Mouse (Mus musculus) heart, postnatal 0 days (tissue): ENCODE measurements around the gene Arid4a. TPM values are rescaled to one million over a fixed set of nuclear protein-coding genes. Genes with fewer than 3 reads are reported as not detected.
A peak's percentile ranks its signal among the peaks of the same experiment; 100 is the strongest.
"Not testable (repeated sequence)": the region's sequence is repeated elsewhere in the genome, so short reads cannot be mapped to it uniquely, and the experiment has no call there.

Experiments used
- ATAC-seq: fragments of 200-750 bp; cut with Nextera tagmentation; 2 replicates; pipeline ENCODE4 v1.8.0; 2017; ENCODE audit warnings: low read depth, moderate number of reproducible peaks, moderate library complexity; ENCODE audit not compliant: insufficient read depth
- DNase-seq: peaks from one replicate; pipeline ENCODE4 v3.0.0-alpha.2; 2016; ENCODE audit warnings: low spot score
- H3K27ac ChIP-seq: fragments of 300-500 bp; sonication (generic); 2 replicates; pipeline ENCODE4 v1.5.1; 2014; ENCODE audit warnings: low read depth, mild to moderate bottlenecking
- H3K27me3 ChIP-seq: fragments of 300-500 bp; sonication (generic); 2 replicates; pipeline ENCODE4 v1.6.1; 2014; ENCODE audit warnings: low read length, mixed read lengths; ENCODE audit not compliant: control insufficient read depth, insufficient read depth
- H3K36me3 ChIP-seq: fragments of 300-500 bp; sonication (generic); replicated peaks from 2 replicates; pipeline ENCODE4 v1.6.1; 2014; ENCODE audit warnings: low read length, mixed read lengths; ENCODE audit not compliant: control insufficient read depth, insufficient read depth
- H3K4me1 ChIP-seq: fragments of 300-500 bp; sonication (generic); 2 replicates; pipeline ENCODE4 v1.6.1; 2014; ENCODE audit warnings: antibody characterized with exemption; ENCODE audit not compliant: control insufficient read depth, insufficient read depth
- H3K4me2 ChIP-seq: fragments of 300-500 bp; sonication (generic); 2 replicates; pipeline ENCODE4 v1.6.1; 2014; ENCODE audit warnings: low read depth, mild to moderate bottlenecking, low read length, moderate library complexity
- H3K4me3 ChIP-seq: fragments of 300-500 bp; sonication (generic); 2 replicates; pipeline ENCODE4 v1.5.1; 2014; ENCODE audit warnings: low read depth, low read length
- H3K9ac ChIP-seq: fragments of 300-500 bp; sonication (generic); replicated peaks from 2 replicates; pipeline ENCODE4 v1.6.1; 2014; ENCODE audit warnings: low read depth, low read length, mixed read lengths
- H3K9me3 ChIP-seq: fragments of 300-500 bp; sonication (generic); replicated peaks from 2 replicates; pipeline ENCODE4 v1.6.1; 2016; ENCODE audit warnings: low read length; ENCODE audit not compliant: control insufficient read depth
- CTCF ChIP-seq: IDR thresholded peaks from 2 replicates; pipeline ENCODE4 v1.5.1; 2016; ENCODE audit warnings: antibody characterized with exemption, control low read depth, low read depth
- EP300 ChIP-seq: IDR thresholded peaks from 2 replicates; pipeline ENCODE4 v1.6.1; 2016; ENCODE audit warnings: antibody characterized with exemption, low read depth
- WGBS: fragments of 180-500 bp; shearing (Covaris S2); extraction: QIAGEN DNeasy Blood & Tissue Kit; methylation state at CpG from one replicate; pipeline ENCODE4 v1.1.7; 2014; 5-methylcytosine and 5-hydroxymethylcytosine counted together
- polyA plus RNA-seq: library from polyadenylated mRNA; unstranded; fragments of >200 nt; fragmentation: Nextera tagmentation; extraction: Ambion mirVana; gene quantifications from 2 replicates; pipeline ENCODE4 v1.2.1, GENCODE M21; 2015
- total RNA-seq: library from RNA; depleted of rRNA; stranded (reverse); fragments of >200 nt; gene quantifications from 2 replicates; pipeline ENCODE4 v1.2.3, GENCODE M21; 2014; ENCODE audit warnings: low replicate concordance

Gene Arid4a
- total and polyA plus RNA-seq, 2 experiments from 2014 or later, result 6.9 to 18.1 TPM

DNA sequence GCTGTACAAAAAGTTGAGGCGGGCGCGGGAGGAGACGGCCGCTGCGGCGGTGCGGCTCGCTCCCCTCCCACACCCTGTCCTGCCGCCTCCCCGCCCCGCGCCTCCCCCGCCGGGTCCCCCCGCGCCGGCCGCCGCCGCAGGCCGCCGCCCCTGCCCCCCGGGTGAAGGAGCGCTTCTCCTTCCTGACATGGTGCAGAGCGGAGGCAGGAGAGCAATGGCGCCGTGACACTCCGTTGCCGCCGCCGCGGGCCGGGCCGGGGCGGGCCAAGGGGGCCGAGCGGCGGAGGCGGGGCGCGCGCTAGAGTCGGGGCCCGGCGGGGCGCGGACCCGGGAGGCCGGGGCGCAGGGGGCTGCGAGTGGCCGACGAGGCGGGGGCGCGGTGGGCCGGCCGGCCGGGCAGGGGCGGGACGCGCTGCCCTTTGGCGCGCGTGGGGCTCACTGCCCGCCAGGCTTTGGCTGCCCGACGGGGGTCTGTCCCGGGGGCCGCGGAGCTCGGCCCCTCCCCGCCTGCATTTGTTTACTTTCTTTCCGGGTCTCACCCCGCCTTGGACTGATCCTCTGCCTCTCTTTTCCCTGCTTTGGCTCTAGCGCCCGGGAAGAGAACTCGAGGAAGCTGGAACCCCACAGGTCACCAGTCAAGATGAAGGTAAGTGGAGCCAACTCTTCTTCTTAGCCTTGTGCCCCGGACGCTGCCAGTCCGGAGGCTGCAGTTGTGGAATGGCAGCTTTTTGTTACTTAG, 882 bp downstream of the Arid4a start:
- WGBS, result 1% methylated on average over 46 of the region's 82 CpGs
- H3K9ac ChIP-seq, result peak overlapping the region; percentile 89
- DNase-seq, result peak; percentile 28
- no peaks in the 10 kb centered on the region for H3K9me3 ChIP-seq
- peak overlapping the region; percentile 92 for H3K27ac ChIP-seq
- peaks cover 43% of the 10 kb centered on the region for H3K36me3 ChIP-seq
- peak overlapping the region; percentile 81 for H3K4me3 ChIP-seq
- peak overlapping the region; percentile 65 for H3K4me2 ChIP-seq
- peaks cover 22% of the 10 kb centered on the region for H3K4me1 ChIP-seq
- peak; percentile 7 for ATAC-seq
- no peaks in the 10 kb centered on the region for H3K27me3 ChIP-seq
- TF ChIP-seq CTCF, result no peak
- TF ChIP-seq EP300, result no peak

GRCm38 (mm10) chr12:71017242-71017571, 1.4 kb downstream of the Arid4a start:
- WGBS, result 4% methylated on average over 5 of the region's 5 CpGs
- Histone ChIP-seq H3K4me3 (peak overlapping the region; percentile 81), H3K4me1 (peaks cover 17% of the 10 kb centered on the region), H3K9ac (peak overlapping the region; percentile 89), H3K27ac (peak overlapping the region; percentile 92), H3K9me3 (no peaks in the 10 kb centered on the region), H3K27me3 (no peaks in the 10 kb centered on the region), H3K4me2 (peak overlapping the region; percentile 65), H3K36me3 (peaks cover 44% of the 10 kb centered on the region)
- TF ChIP-seq CTCF (no peak), EP300 (no peak)
- DNase-seq, result no peak
- no peak for ATAC-seq

- H3K9ac ChIP-seq, result no peak overlapping the region
- peaks cover 46% of the 10 kb centered on the region for H3K36me3 ChIP-seq
- ATAC-seq (no peak), DNase-seq (no peak)
- no peaks in the 10 kb centered on the region for H3K27me3 ChIP-seq
- TF ChIP-seq CTCF, result no peak
- TF ChIP-seq EP300, result no peak
- H3K4me3 ChIP-seq, result 0 out of 2 replicates have a peak overlapping the region, but pooled peaks have one; percentile 81
- WGBS, result 73% methylated on average over 10 of the region's 10 CpGs
- H3K4me1 ChIP-seq, result peaks cover 12% of the 10 kb centered on the region
- H3K4me2 ChIP-seq, result peak overlapping the region; percentile 65; the same call in 1 of the 2 replicates
- no peaks in the 10 kb centered on the region for H3K9me3 ChIP-seq
- H3K27ac ChIP-seq, result no peak overlapping the region
Observed at GRCm38 (mm10) chr12:71017827-71018226, 2.0 kb downstream of the Arid4a start.

GRCm38 (mm10) chr12:71019211-71019610, 3.4 kb downstream of the Arid4a start:
- Histone ChIP-seq H3K27me3 (no peaks in the 10 kb centered on the region), H3K4me2 (no peak overlapping the region), H3K9me3 (no peaks in the 10 kb centered on the region), H3K4me3 (no peak overlapping the region), H3K9ac (no peak overlapping the region), H3K4me1 (peaks cover 2% of the 10 kb centered on the region), H3K27ac (no peak overlapping the region), H3K36me3 (peaks cover 52% of the 10 kb centered on the region)
- DNase-seq (no peak), ATAC-seq (no peak)
- TF ChIP-seq CTCF (no peak), EP300 (no peak)
- WGBS, result 88% methylated on average over 8 of the region's 8 CpGs

- ATAC-seq (no peak), DNase-seq (no peak)
- H3K4me1 ChIP-seq, result no peaks in the 10 kb centered on the region
- no peak for TF ChIP-seq EP300
- H3K27ac ChIP-seq, result no peak overlapping the region
- 95% methylated on average over 10 of the region's 10 CpGs for WGBS
- no peaks in the 10 kb centered on the region for H3K27me3 ChIP-seq
- no peak overlapping the region for H3K4me2 ChIP-seq
- peaks cover 90% of the 10 kb centered on the region for H3K36me3 ChIP-seq
- no peak overlapping the region for H3K4me3 ChIP-seq
- no peaks in the 10 kb centered on the region for H3K9me3 ChIP-seq
- H3K9ac ChIP-seq, result no peak overlapping the region
Observed at GRCm38 (mm10) chr12:71024411-71024810, 8.6 kb downstream of the Arid4a start.

- WGBS, result 85% methylated on average over 8 of the region's 8 CpGs
- not testable (repeated sequence) for H3K4me2 ChIP-seq, H3K27me3 ChIP-seq, H3K4me3 ChIP-seq, H3K4me1 ChIP-seq, DNase-seq, H3K27ac ChIP-seq, H3K9me3 ChIP-seq, H3K9ac ChIP-seq, ATAC-seq
- peaks cover 68% of the 10 kb centered on the region for H3K36me3 ChIP-seq
Observed at GRCm38 (mm10) chr12:71028265-71028664, 12.5 kb downstream of the Arid4a start.
